In the genomic region with DNA sequence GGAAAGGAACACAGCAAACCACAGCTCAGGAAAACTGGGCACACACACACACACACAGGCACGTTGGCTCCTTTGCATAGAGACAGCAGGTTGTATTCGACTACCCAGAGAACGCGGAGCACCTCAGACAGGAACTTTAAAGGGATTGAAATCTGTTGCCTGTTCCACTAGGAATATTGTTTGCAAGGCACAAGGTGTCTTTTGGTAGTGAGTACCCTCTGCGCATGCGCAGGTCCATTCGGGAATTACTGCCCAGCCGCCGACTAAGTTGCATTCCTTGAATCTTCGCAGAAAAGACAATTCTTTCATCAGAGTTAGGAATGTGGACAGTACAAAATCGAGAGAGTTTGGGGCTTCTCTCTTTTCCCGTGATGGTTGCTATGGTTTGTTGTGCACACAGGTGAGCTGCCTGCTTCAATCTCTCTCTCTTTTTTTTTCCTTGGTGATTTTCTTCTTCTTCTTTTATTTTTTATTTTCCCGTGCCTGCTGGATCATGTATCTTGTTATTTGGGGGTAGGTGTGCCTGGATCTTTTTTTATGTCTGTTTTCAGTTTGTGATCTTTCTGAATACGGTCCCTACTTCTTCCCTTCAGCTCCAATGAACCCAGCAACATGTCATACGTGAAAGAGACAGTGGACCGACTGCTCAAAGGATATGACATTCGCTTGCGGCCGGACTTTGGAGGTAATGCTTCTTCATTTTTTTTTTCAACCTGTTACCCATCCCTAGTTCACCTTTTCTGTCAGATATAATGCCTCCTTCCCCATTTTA, we compare ENCODE assay signal across 8 mouse cellular contexts. TPM values are rescaled to one million over a fixed set of nuclear protein-coding genes. Genes with fewer than 3 reads are reported as not detected.
DNase-seq lines count a peak whose midpoint lies in the region; ATAC-seq and TF ChIP-seq lines count a peak whose summit lies in the region.
"Had no signal": no experiment of that assay in that cellular context is flagged by ENCODE, and none has a peak within 500 bp of the region (broad histone marks: within the 10 kb centered on the region; RNA-seq: fewer than 3 reads in every experiment).

No protein-coding gene starts in this region.

- H3K36me3 ChIP-seq in heart, embryonic 12.5 days: no peaks in the 10 kb centered on the region
- no peaks in the 10 kb centered on the region for H3K36me3 ChIP-seq in limb, embryonic 14.5 days (ENCODE audit: control insufficient read depth, insufficient read depth, low read length)

- no peaks in the 10 kb centered on the region for H3K4me1 ChIP-seq in heart, embryonic 12.5 days (replicated peaks)
- H3K4me1 ChIP-seq in limb, embryonic 14.5 days (ENCODE audit: control insufficient read depth, insufficient read depth, low read length): peaks cover 9% of the 10 kb centered on the region; the same call in 1 of the 2 replicates

- ATAC-seq in heart, embryonic 12.5 days (ENCODE audit: insufficient number of reproducible peaks, low FRiP score): no peak
- 0 out of 2 replicates have a peak, but pooled peaks have one; percentile 2 for ATAC-seq in limb, embryonic 14.5 days (ENCODE audit: low FRiP score, low read depth)
- no peak for ATAC-seq in CD4-positive, CD25-positive, alpha-beta regulatory T cell, adult 4 months

- TF ChIP-seq CTCF in brain, embryonic 14.5 days (IDR thresholded peaks at IDR 0.05; ENCODE audit: borderline replicate concordance, extremely low read depth, insufficient read depth, insufficient read length): no peak

- H3K4me2 ChIP-seq in heart, embryonic 12.5 days: peak overlapping the region; percentile 99
- peak overlapping the region; percentile 79 for H3K4me2 ChIP-seq in limb, embryonic 14.5 days (replicated peaks; ENCODE audit: low read depth, low read length, severe bottlenecking)

- TF ChIP-seq POLR2A in brain, embryonic 14.5 days (IDR thresholded peaks at IDR 0.05; ENCODE audit: borderline replicate concordance, extremely low read depth, insufficient read depth, insufficient read length, poor library complexity, severe bottlenecking): no peak
- no peak for TF ChIP-seq POLR2A in limb, embryonic 14.5 days (IDR thresholded peaks at IDR 0.05; ENCODE audit: borderline replicate concordance, extremely low read depth, insufficient read depth, insufficient read length)

- 1% methylated on average over 19 of the region's 19 CpGs for WGBS in heart, embryonic 12.5 days
- 1% methylated on average over 19 of the region's 19 CpGs for WGBS in limb, embryonic 14.5 days

- no peaks in the 10 kb centered on the region for H3K9me3 ChIP-seq in heart, embryonic 12.5 days (replicated peaks)
- no peaks in the 10 kb centered on the region for H3K9me3 ChIP-seq in limb, embryonic 14.5 days (ENCODE audit: control insufficient read depth, low read length)

- DNase-seq in brain, embryonic 14.5 days (ENCODE audit: low read depth): peak; percentile 86
- peak; percentile 80 for DNase-seq in embryo, embryonic 11 days
- peak; percentile 55 for DNase-seq in kidney, postnatal 10 days
- peak; percentile 46 for DNase-seq in limb, embryonic 14.5 days (ENCODE audit: low spot score)
- peak; percentile 18 for DNase-seq in ovary, adult 18-20 months (ENCODE audit: low spot score)

- peak overlapping the region; percentile 45; the same call in 1 of the 2 replicates for H3K9ac ChIP-seq in heart, embryonic 12.5 days
- H3K9ac ChIP-seq in limb, embryonic 14.5 days (ENCODE audit: low read depth, low read length, severe bottlenecking): no peak overlapping the region

- no peak overlapping the region for H3K27ac ChIP-seq in heart, embryonic 12.5 days (ENCODE audit: poor library complexity, severe bottlenecking)
- H3K27ac ChIP-seq in limb, embryonic 14.5 days (replicated peaks; ENCODE audit: low read depth, low read length): no peak overlapping the region

- H3K27me3 ChIP-seq in heart, embryonic 12.5 days (replicated peaks): peaks cover 4% of the 10 kb centered on the region
- peaks cover 23% of the 10 kb centered on the region for H3K27me3 ChIP-seq in limb, embryonic 14.5 days (ENCODE audit: control insufficient read depth, insufficient read depth, low read length)

- peak overlapping the region; percentile 51 for H3K4me3 ChIP-seq in heart, embryonic 12.5 days
- peak overlapping the region; percentile 45 for H3K4me3 ChIP-seq in limb, embryonic 14.5 days (replicated peaks; ENCODE audit: low read length)

RNA-seq across cellular contexts. Expression of a gene that starts 41.8 kb away (rescaled TPM):
- polyA plus RNA-seq in brain, embryonic 14.5 days (2012; rRNA removed): 5.2 and 6.3 TPM in 2 replicates
- 7.7 and 7.8 TPM in 2 replicates for polyA plus RNA-seq in heart, embryonic 12.5 days (2016; fragmentation: Nextera tagmentation; extraction: Ambion mirVana)
- polyA plus RNA-seq in limb, embryonic 14.5 days (2012; rRNA removed): 2.2 and 2.4 TPM in 2 replicates
- polyA plus RNA-seq in limb, embryonic 14.5 days (2014; fragmentation: Nextera tagmentation; extraction: Ambion mirVana): 6.0 and 9.4 TPM in 2 replicates
- not detected for polyA plus RNA-seq in CD4-positive, CD25-positive, alpha-beta regulatory T cell, adult 4 months (2017; shearing (Covaris generic))
- polyA plus RNA-seq: small intestine, adult 2 months had no signal

RNA-seq across cellular contexts. Expression of a gene that starts 42.0 kb away (rescaled TPM):
- 2.8 and 4.3 TPM in 2 replicates for polyA plus RNA-seq in brain, embryonic 14.5 days (2012; rRNA removed)
- polyA plus RNA-seq in heart, embryonic 12.5 days (2016; fragmentation: Nextera tagmentation; extraction: Ambion mirVana): 1.0 and 1.4 TPM in 2 replicates
- polyA plus RNA-seq in limb, embryonic 14.5 days (2012; rRNA removed): 0.26 and 0.31 TPM in 2 replicates
- 1.5 TPM in 2 replicates for polyA plus RNA-seq in limb, embryonic 14.5 days (2014; fragmentation: Nextera tagmentation; extraction: Ambion mirVana)
- under 1 TPM in 1 of 2 experiments, not detected in 1; 0.09 TPM for polyA plus RNA-seq in CD4-positive, CD25-positive, alpha-beta regulatory T cell, adult 4 months (2017; shearing (Covaris generic))
- polyA plus RNA-seq: small intestine, adult 2 months had no signal

Comparison
In these comparisons a context has a peak if more than half of its experiments do, and no peak if none do; other contexts are left out.
1. DNase-seq: peak in every context shown above with its lines; median percentile 86 in brain, embryonic 14.5 days; 80 in embryo, embryonic 11 days; 55 in kidney, postnatal 10 days; 46 in limb, embryonic 14.5 days; 18 in ovary, adult 18-20 months.